Mouse (Mus musculus) heart, adult 9 months (tissue): ENCODE results near the gene Zfp583.
A peak's percentile ranks its signal among the peaks of the same experiment; 100 is the strongest.

ENCODE experiments used
- DNase-seq, 2 experiments: peaks; one replicate each; pipeline ENCODE4 v3.0.0; 2022; ENCODE audit warnings: low spot score in 2 of 2

The Zfp583 gene

GRCm38 (mm10) chr7:6285842-6286705 lies 45.0 kb downstream of the Zfp583 start, which contains the start of gene Zfp667:
Gene Zfp667, plus strand, starts transcription at chr7:6286579.
- DNase-seq, result peak; percentile 97 to 98

- no peak for DNase-seq
Observed at GRCm38 (mm10) chr7:6285366-6285765, 45.7 kb downstream of the Zfp583 start.

- peak in 1 of 2 experiments; percentile 3 for DNase-seq
Observed at GRCm38 (mm10) chr7:6284442-6285012, 46.6 kb downstream of the Zfp583 start.

GRCm38 (mm10) chr7:6283451-6284075 lies 47.5 kb downstream of the Zfp583 start:
- peak; percentile 67 to 84 for DNase-seq

GRCm38 (mm10) chr7:6282749-6283148 lies 48.3 kb downstream of the Zfp583 start:
- peak; percentile 23 to 63 for DNase-seq

- DNase-seq, result no peak
Observed at GRCm38 (mm10) chr7:6277906-6278305, 53.2 kb downstream of the Zfp583 start.

GRCm38 (mm10) chr7:6265695-6266094 lies 65.4 kb downstream of the Zfp583 start:
- DNase-seq, result no peak
